Mouse (Mus musculus) MEL (cell line): ENCODE measurements at regions not wholly inside any gene's neighbourhood (a gene's known extent, or its start where the extent isn't known, plus 50 kb on each side); places are given as distances from the start of the nearest gene placed in this dataset.

Source experiments
- CTCF ChIP-seq, 3 experiments: IDR thresholded peaks in 2 of 3; conservative IDR thresholded peaks in 1 of 3; 2 replicates each; pipeline ENCODE4 v1.5.1; 2011 to 2012; ENCODE audit warnings: low read length in 3 of 3, low read depth in 2 of 3, mild to moderate bottlenecking in 2 of 3, improper control_type of control experiment in 1 of 3, inconsistent platforms in 1 of 3, mixed read lengths in 1 of 3, moderate library complexity in 1 of 3; ENCODE audit not compliant: control insufficient read depth in 1 of 3, insufficient read depth in 1 of 3, poor library complexity in 1 of 3, severe bottlenecking in 1 of 3
- GATA1 ChIP-seq: IDR thresholded peaks from 2 replicates; pipeline ENCODE4 v1.6.1; 2011; ENCODE audit warnings: low read depth, low read length, improper control_type of control experiment
- KAT2A ChIP-seq: conservative IDR thresholded peaks from 2 replicates; pipeline ENCODE4 v1.6.1; 2012; ENCODE audit warnings: low read depth, low read length, improper control_type of control experiment, inconsistent platforms
- POLR2AphosphoS2 ChIP-seq: IDR thresholded peaks from 2 replicates; pipeline ENCODE4 v1.6.1; 2011; ENCODE audit warnings: low read length, improper control_type of control experiment
- USF2 ChIP-seq, 2 experiments: IDR thresholded peaks; 2 replicates each; pipeline ENCODE4 v1.6.1; 2011 to 2012; ENCODE audit warnings: improper control_type of control experiment in 2 of 2, low read length in 2 of 2, borderline replicate concordance in 1 of 2, inconsistent platforms in 1 of 2, low read depth in 1 of 2, mild to moderate bottlenecking in 1 of 2; ENCODE audit not compliant: insufficient read depth in 1 of 2

GRCm38 (mm10) chrX:18960465-18960864 is 499.3 kb upstream of the 4930578C19Rik start:
- TF ChIP-seq POLR2AphosphoS2 (no peak), CTCF (IDR thresholded peaks at IDR 0.05 in 2 of 3, conservative IDR thresholded peaks at IDR 0.05 in 1 of 3; ENCODE audit: control insufficient read depth in 1 of 3, insufficient read depth in 1 of 3, low read depth in 2 of 3, low read length in 3 of 3, poor library complexity in 1 of 3, severe bottlenecking in 1 of 3) (no peak), USF2 (IDR thresholded peaks at IDR 0.05; ENCODE audit: borderline replicate concordance in 1 of 2, insufficient read depth in 1 of 2, low read depth in 1 of 2, low read length in 2 of 2) (no peak), GATA1 (no peak), KAT2A (no peak)
